Mouse (Mus musculus) v-Abl transformed pro-B cells (cell line): ENCODE measurements around the gene Doxl2.

ENCODE experiments used
- in situ Hi-C, 2 experiments: fragments of 400-800 bp; cut with MboI; formaldehyde crosslinking; loops; one replicate each; pipeline ENCODE4 v1.15.1; 2025; ENCODE audit not compliant: unreplicated experiment in 2 of 2

Gene Doxl2

GRCm38 (mm10) chr6:48974663-48975062, at the start of gene Doxl2:
Gene Doxl2 (plus strand): TSS chr6:48974963.
- in situ Hi-C loops = loop anchor here in 1 of 2 experiments (25.0 kb wide), 1 partner anchor 437 kb away; the partner anchor contains the start of gene Atp6v0e2

DNA sequence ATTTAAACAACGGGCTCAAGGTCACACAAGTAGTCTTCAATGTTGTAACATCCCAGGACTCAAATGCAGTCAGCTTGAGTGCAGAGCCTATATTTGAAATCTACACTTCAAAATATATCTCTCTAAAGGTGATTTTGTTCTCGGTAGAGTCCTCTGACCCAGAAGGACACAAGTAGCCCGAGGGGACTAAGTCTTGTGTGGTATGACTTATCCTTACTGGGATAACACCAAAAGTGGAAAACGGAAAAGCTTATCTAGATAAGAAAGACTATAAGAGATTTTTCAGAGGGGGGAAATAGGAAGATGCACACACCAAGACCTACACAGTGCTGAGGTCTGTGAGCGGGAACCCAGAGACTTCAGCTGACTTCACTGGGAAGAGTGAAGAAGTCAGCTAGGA, 45.2 kb upstream of the Doxl2 start, which contains the start of gene 1600015I10Rik:
Gene 1600015I10Rik, plus strand, starts transcription at position 301 of the 400 bp plus-strand sequence.
- in situ Hi-C loops = no loop called here

DNA sequence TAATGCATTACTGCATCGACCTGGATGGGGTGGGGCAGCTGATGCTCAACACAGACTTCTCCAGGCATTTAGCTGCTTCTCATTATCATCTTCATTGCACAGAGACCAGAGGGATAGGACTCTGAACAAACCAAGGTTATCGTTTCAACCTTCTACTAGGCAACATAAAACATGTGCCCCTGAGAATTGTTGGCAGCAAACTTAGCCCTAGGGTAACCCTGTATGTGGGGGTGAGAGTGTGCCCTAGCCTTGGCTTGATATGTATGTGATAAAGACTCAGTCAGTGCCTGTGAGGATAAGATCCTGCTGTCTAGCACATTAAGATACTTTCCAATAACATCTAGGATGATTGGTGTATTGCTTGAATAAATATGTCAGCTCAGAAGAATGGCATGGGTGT, 25.2 kb upstream of the Doxl2 start:
- in situ Hi-C loops = no loop called here

DNA sequence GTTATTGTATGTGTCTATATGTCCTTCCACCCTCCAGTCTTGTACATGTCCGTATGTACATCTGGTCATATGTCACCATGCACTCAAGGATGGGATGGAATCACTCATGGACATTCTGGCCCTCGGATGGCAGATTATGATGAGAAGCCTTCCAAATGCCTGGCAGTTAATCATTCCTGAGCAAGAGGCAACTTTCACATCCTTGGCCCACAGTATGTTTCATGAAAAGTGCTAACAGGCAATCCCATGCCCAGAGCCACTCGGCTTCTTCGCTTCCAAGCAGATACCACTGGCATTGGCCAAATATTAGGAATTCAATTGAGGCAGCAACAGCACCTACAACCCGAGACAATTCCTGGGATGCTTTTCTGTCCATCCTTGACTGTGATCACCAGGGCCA, 24.1 kb upstream of the Doxl2 start:
- in situ Hi-C loops = loop anchor here in 1 of 2 experiments (25.0 kb wide), 1 partner anchor 413 kb away; the partner anchor contains the start of gene Atp6v0e2

DNA sequence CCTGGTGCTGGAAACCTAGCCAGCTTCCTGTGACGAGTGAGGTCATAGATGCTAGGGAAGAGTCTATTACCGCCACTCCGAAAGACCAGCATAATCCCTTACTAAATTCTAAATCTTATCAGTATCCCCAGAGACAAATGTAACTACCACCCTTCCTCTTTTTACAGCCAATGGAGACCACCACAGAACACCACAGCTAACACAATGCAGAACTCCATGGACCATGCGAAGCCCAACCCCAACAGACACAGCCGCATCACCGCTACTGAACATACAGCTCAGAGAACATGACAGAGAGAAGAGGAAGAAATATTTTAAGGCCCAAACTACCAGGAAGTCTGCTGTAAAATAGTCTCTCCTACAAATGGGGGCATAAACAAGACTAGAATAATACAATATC, 23.1 kb upstream of the Doxl2 start:
- in situ Hi-C loops = loop anchor here in 1 of 2 experiments (25.0 kb wide), 1 partner anchor 414 kb away; the partner anchor contains the start of gene Atp6v0e2

DNA sequence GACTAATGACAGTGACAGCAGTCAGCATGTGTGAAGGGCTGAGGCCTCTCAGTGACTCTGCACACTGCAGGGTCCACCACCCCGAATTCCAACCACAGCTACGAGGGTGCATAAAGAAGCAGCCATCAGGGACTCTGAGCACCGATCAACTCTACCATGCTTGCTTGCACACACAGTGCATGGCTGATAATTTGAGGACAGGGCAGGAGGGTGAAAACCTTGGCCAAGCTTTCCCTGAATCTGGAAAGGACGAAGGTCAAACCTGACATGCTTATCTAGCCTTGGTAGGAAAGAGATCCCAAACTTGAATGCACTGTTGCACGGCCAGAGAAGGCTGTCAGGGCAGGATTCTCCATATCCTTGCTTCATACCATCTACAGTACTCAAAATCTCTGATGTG, 21.5 kb upstream of the Doxl2 start:
- in situ Hi-C loops = loop anchor here in 1 of 2 experiments (25.0 kb wide), 1 partner anchor 416 kb away; the partner anchor contains the start of gene Atp6v0e2

GRCm38 (mm10) chr6:48954211-48954610, 20.6 kb upstream of the Doxl2 start:
- in situ Hi-C loops = loop anchor here in 1 of 2 experiments (25.0 kb wide), 1 partner anchor 417 kb away; the partner anchor contains the start of gene Atp6v0e2

GRCm38 (mm10) chr6:48954946-48955345, 19.8 kb upstream of the Doxl2 start:
- in situ Hi-C loops = loop anchor here in 1 of 2 experiments (5.0 to 25.0 kb wide), 2 partner anchors 308 to 418 kb away; partner anchors contain the start of genes Atp6v0e2 and Gimap8

GRCm38 (mm10) chr6:48956785-48957184, 18.0 kb upstream of the Doxl2 start:
- in situ Hi-C loops = loop anchor here in 1 of 2 experiments (5.0 to 25.0 kb wide), 2 partner anchors 309 to 419 kb away; partner anchors contain the start of genes Atp6v0e2 and Gimap8

- in situ Hi-C loops = loop anchor here in 1 of 2 experiments (5.0 to 25.0 kb wide), 2 partner anchors 311 to 421 kb away; partner anchors contain the start of genes Atp6v0e2 and Gimap8
Observed at GRCm38 (mm10) chr6:48958053-48958452, 16.7 kb upstream of the Doxl2 start.

DNA sequence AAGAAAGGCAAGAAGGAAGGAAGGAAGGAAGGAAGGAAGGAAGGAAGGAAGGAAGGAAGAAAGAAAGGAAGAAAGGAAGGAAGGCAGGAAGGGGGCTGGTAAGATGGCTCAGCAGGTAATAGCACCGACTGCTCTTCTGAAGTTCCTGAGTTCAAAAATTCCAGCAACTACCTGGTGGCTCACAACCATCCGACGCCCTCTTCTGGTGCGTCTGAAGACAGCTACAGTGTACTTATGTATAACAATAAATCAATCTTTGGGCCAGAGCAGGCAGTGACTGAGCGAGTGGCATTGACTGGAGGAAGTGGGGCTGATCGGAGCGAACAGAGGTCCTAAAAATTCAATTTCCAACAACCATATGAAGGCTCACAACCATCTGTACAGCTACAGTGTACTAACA, 15.6 kb upstream of the Doxl2 start:
- in situ Hi-C loops = loop anchor here in 1 of 2 experiments (5.0 to 25.0 kb wide), 2 partner anchors 312 to 422 kb away; partner anchors contain the start of genes Atp6v0e2 and Gimap8

DNA sequence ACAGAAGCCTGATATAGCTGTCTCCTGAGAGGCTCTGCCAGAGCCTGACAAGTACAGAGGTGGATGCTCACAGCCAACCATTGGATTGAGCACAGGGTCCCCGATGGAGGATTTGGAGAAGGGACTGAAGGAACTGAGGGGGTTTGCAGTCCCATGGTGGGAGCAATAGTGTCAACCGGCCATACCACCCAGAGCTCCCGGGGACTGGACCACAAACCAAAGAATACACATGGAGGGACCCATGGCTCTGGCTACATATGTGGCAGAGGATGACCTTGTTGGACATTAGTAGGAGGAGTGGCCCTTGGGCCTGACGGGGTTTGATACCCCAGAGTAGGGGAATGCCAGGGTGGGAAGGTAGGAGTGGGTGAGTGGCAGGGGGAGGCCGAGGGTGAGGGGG, 8.1 kb upstream of the Doxl2 start:
- in situ Hi-C loops = loop anchor here in 1 of 2 experiments (25.0 kb wide), 1 partner anchor 429 kb away; the partner anchor contains the start of gene Atp6v0e2

- in situ Hi-C loops = loop anchor here in 1 of 2 experiments (25.0 kb wide), 1 partner anchor 431 kb away; the partner anchor contains the start of gene Atp6v0e2
Observed at GRCm38 (mm10) chr6:48967868-48968267, 6.9 kb upstream of the Doxl2 start.

GRCm38 (mm10) chr6:48979616-48980015, 4.9 kb downstream of the Doxl2 start:
- in situ Hi-C loops = no loop called here

DNA sequence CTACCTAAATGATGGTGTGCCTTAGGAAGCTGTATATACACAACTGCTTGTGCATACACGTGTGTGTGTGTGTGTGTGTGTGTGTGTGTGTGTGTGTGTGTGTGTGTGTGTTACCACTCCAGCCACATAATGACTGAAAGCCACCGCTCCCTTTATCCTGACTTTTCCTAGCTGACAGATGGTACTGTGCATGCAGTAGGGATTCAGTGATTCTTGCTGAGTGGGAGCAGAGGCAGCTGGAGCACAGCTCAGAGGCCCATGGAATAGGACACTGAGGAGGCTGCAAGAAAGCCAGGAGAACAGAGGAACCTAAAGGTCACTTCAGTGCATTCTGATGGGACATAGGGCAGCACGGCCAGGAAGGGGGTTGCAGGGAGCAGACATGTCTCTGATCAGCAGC, 7.5 kb downstream of the Doxl2 start:
- in situ Hi-C loops = no loop called here

DNA sequence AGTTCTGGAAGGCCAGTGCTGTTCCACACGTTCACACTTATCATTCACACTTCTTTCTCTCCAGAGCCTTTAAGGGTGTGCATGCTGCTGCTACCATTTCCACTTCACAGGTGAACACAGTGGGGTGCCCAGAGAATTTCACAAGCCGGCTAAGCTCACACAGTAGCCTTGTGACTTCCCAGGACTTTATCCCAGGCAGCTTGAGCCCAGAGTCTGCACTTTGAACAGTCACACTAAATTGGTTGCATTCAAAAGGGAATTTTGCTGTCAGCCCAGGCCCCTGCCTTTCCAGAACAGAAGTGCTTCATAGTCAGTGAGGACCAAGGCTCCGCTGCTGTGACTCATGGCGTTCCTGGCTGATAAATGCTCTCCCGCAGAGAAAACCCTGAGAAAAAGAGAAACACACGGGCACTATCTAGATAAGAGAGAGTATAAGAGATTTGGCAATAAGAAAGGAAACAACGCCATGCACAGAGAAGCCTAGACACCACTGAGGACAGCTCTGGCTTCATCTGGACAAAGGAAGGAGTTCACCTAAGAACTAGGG, 11.8 kb downstream of the Doxl2 start, which contains the start of gene Svs1:
Gene Svs1, plus strand, starts transcription at position 418 of the 547 bp plus-strand sequence.
- in situ Hi-C loops = no loop called here

- in situ Hi-C loops = no loop called here
Observed at GRCm38 (mm10) chr6:48989971-48990370, 15.2 kb downstream of the Doxl2 start.

DNA sequence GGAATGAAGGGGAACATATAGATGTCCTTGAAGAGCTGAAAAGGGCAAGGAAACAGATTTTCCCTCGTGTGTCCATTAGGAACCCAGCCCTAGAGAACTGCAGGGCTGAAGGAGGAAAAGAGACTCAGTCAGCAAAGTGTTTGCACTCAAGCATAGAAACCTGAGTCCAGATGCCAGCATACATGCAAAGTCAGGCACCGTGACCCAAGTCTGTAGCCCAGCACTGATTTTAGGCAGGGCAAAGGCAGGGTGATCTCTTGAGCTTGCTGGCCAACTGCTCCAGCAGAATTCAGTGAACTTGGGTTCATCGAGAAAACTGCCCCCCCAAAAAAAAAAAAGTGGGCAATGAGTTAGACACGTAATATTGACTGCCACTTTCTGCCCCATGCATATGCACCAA, 17.2 kb downstream of the Doxl2 start:
- in situ Hi-C loops = no loop called here

- in situ Hi-C loops = no loop called here
Observed at GRCm38 (mm10) chr6:48998186-48998585, 23.4 kb downstream of the Doxl2 start.

DNA sequence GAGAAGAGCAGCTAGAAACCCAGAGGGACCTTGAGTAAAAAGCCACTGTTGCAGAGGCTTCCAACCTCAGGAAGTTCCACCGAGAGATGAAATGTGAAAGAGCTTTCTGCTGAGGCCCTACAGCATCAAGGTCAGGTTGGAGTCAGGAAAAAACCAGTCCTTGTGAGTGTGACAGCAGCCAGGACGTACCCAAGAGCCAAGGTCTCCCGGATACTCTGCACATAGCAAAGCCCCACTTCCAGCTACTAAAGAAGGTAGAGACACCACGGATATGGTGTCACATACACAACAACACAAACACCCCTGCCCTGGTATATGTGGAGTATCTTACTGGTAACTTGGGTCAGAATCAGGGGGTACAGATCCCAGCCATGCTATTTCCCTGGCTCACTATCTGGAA, 24.0 kb downstream of the Doxl2 start:
- in situ Hi-C loops = no loop called here

DNA sequence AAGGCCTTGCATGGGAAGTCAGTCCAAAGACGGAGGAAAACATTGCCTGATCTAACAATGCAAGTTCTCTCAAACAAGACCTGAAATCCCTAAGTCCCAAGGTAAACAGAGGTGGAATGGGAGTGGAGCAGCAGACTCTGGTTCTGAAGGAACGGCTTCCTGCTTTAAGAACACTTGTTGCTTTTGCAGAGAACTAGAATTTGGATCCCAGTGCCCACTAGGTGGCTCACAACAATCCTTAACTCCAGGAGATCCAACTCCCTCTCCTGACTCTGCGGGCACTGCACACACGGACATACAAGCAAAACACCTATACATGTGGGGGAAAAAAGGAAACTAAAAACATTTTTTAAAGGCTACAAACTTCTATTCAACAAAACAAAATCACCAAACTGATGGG, 28.6 kb downstream of the Doxl2 start:
- in situ Hi-C loops = no loop called here

DNA sequence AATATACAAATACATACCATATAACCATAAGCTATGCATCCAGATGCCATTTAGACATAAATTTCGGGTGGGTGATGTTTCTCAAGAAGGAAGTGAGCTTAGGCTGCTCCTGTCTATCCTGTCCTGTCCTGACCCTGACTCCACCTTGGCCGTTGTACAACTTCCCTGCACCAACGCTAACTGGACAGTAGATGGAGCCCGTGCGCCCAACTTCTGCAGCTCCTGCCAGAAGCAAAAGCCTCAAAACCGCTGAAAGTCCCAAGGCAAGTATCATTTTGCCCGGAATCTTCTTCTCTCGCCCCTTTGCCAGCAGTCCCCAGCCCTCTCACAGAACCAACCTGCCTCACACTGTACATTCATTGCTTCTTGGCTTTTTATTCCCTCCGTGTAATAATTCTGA, 33.2 kb downstream of the Doxl2 start:
- in situ Hi-C loops = no loop called here
